Mouse (Mus musculus): ENCODE measurements at regions not wholly inside any gene's neighbourhood (a gene's known extent, or its start where the extent isn't known, plus 50 kb on each side); places are given as distances from the start of the nearest gene placed in this dataset.

DNA sequence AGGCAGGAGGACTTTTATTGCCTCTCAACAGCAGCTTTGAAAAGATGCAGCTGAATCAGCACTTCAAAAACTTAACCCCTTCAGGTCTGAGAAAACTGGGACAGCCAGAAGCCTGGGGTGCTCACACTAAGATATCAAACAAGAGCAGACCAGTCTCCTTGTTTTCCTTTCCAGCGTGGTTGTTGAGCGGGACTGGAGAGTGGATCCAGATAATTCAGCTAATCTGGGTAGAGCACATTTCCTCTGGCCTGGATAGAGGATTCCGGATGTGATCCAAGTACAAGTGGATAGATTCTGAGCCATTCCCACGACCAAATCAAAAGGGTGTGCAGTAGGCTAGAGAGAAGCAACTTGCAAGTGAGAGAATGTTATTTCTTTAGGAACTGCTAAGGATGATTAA lies 68.7 kb upstream of the Pum3 start:
- H3K9me3 ChIP-seq, result no peaks in the 10 kb centered on the region
- ATAC-seq, result no peak
- no peaks in the 10 kb centered on the region for H3K27me3 ChIP-seq
- no peaks in the 10 kb centered on the region for H3K4me1 ChIP-seq (replicated peaks)
- H3K4me2 ChIP-seq (replicated peaks), result no peak overlapping the region
- no peak overlapping the region for H3K27ac ChIP-seq
- no peaks in the 10 kb centered on the region for H3K36me3 ChIP-seq
- H3K9ac ChIP-seq (replicated peaks), result no peak overlapping the region
- H3K4me3 ChIP-seq (replicated peaks), result no peak overlapping the region
- WGBS, result 90% methylated on average over 4 of the region's 4 CpGs

DNA sequence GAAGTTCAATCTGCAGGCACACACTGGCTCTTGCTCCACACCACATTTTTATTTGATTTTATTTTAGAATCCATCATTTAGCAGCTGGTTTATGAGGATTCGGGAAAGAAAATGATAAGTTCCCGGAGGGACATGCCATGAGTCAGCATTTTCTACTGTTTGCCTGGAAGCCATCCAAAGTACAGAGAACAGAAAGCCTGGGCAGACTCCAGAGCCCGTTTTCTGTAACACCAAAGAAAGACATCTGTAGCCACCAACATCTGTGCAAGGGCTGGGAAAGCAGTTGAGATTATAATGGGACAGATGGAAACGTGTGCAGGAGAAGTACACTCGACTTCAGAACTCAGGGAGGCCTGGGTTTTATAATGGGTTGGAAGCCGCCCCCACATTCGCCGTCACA lies 62.8 kb upstream of the Pum3 start:
- Histone ChIP-seq H3K27me3 (no peaks in the 10 kb centered on the region), H3K9me3 (no peaks in the 10 kb centered on the region), H3K4me3 (replicated peaks) (no peak overlapping the region), H3K27ac (no peak overlapping the region), H3K4me2 (replicated peaks) (no peak overlapping the region), H3K36me3 (no peaks in the 10 kb centered on the region), H3K4me1 (replicated peaks) (no peaks in the 10 kb centered on the region), H3K9ac (replicated peaks) (no peak overlapping the region)
- 95% methylated on average over 8 of the region's 8 CpGs for WGBS
- ATAC-seq, result no peak

DNA sequence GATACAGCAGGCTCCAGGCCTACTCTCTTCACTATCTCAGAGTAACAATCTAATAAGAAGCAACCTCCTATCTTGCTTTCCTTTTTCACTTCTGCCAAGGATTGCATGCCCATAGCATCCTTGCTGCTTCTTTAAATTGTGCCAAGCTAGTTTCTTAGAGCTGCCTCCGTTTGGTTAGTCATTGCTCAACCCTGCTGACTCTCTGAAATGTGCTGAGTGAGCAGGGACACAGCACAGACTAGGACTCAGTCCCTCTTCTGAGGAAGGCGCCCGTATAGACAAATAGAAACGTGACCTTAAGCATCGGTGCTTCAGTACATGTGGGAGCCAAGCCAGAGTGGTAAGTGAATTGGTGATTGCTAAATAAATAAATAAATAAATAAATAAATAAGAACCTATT lies 62.2 kb upstream of the Pum3 start:
- H3K27ac ChIP-seq, result no peak overlapping the region
- H3K9me3 ChIP-seq, result no peaks in the 10 kb centered on the region
- no peak overlapping the region for H3K4me2 ChIP-seq (replicated peaks)
- no peaks in the 10 kb centered on the region for H3K27me3 ChIP-seq
- ATAC-seq, result no peak
- H3K36me3 ChIP-seq, result no peaks in the 10 kb centered on the region
- H3K4me3 ChIP-seq (replicated peaks), result no peak overlapping the region
- H3K4me1 ChIP-seq (replicated peaks), result no peaks in the 10 kb centered on the region
- WGBS, result 95% methylated on average over 5 of the region's 5 CpGs
- H3K9ac ChIP-seq (replicated peaks), result no peak overlapping the region

DNA sequence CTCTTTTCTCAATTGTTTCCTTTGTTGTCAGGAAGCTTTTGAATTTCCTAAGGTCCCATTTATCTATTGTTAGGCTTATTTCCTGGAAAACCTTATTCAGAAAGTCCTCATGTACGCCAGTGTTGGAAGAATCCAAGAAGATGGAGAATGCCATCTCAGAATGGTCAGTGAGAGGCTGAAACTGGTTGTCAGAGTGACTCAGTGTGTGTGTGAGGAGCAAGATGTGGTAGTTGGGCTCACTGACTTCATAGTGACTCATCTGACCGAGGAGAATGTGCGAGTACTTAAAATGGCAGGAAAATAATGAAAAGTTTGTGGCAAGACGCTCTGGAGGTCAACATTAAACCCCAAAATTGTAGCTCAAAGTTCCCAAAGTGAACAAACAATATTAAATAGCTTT lies 59.4 kb upstream of the Pum3 start:
- no peak for ATAC-seq
- Histone ChIP-seq H3K4me3 (replicated peaks) (no peak overlapping the region), H3K9ac (replicated peaks) (no peak overlapping the region), H3K27me3 (no peaks in the 10 kb centered on the region), H3K4me2 (replicated peaks) (no peak overlapping the region), H3K9me3 (no peaks in the 10 kb centered on the region), H3K27ac (no peak overlapping the region), H3K4me1 (replicated peaks) (no peaks in the 10 kb centered on the region), H3K36me3 (no peaks in the 10 kb centered on the region)
- 78% methylated on average over 4 of the region's 4 CpGs for WGBS
